Mouse (Mus musculus): ENCODE results near the gene Serpinb12. TPM values are rescaled to one million over a fixed set of nuclear protein-coding genes. Genes with fewer than 3 reads are reported as not detected.
"Not testable (repeated sequence)": the region's sequence is repeated elsewhere in the genome, so short reads cannot be mapped to it uniquely, and the experiment has no call there.

Serpinb12 gene
- polyA plus RNA-seq (2012; rRNA removed) (2.9 and 4.9 TPM in 2 replicates), polyA plus RNA-seq (2014; fragmentation: Nextera tagmentation; extraction: Ambion mirVana) (8.1 and 17.9 TPM in 2 replicates)

DNA sequence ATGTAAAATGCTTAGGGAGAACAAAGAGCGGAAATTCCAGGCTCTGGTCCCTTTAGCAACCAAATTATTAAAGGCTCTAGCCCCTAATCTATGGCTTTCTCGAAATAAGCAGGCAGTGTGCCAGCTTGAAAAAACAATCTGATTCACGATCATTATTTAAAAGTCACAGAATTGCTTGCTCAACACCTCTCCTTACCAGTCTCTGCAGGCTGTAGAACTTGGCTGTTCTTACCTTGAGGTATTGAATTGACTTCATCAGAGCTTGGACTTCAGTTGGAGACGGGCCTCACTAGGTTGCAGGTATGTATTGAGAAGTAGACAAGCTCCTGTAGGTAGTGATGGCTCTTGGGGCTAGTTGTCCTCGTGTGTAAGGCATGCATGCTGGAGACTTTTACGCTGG lies at the start of gene Serpinb12:
Serpinb12 (plus strand) TSS at position 185 of the 400 bp plus-strand sequence.
- DNase-seq (ENCODE audit: low spot score) (no peak), ATAC-seq (ENCODE audit: low FRiP score, low read depth) (no peak)
- Histone ChIP-seq H3K9me3 (ENCODE audit: control insufficient read depth, low read length) (no peaks in the 10 kb centered on the region), H3K36me3 (ENCODE audit: control insufficient read depth, insufficient read depth, low read length) (no peaks in the 10 kb centered on the region), H3K4me3 (replicated peaks; ENCODE audit: low read length) (no peak within 1 kb of the TSS), H3K27me3 (ENCODE audit: control insufficient read depth, insufficient read depth, low read length) (no peaks in the 10 kb centered on the region), H3K4me2 (replicated peaks; ENCODE audit: low read depth, low read length, severe bottlenecking) (no peak within 1 kb of the TSS), H3K4me1 (ENCODE audit: control insufficient read depth, insufficient read depth, low read length) (no peaks in the 10 kb centered on the region), H3K27ac (replicated peaks; ENCODE audit: low read depth, low read length) (no peak within 1 kb of the TSS), H3K9ac (ENCODE audit: low read depth, low read length, severe bottlenecking) (no peak within 1 kb of the TSS)
- 70% methylated on average over 6 of the region's 6 CpGs for WGBS
- no peak for TF ChIP-seq POLR2A (IDR thresholded peaks at IDR 0.05; ENCODE audit: borderline replicate concordance, extremely low read depth, insufficient read depth, insufficient read length)

DNA sequence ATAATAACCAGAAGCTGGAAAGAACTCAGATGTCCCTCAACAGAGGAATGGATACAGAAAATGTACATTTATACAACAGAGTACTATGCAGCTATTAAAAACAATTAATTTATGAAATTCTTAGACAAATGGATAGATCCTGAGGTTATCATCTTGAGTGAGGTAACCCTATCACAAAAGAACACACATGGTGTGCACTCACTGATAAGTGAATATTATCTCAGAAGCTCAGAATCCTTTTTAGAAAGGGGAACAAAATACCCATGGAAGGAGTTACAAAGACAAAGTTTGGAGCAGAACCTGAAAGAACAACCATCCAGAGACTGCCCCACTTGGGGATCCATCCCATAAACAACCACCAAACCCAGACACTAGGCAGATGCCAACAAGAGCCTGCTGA lies 39.1 kb upstream of the Serpinb12 start:
- ATAC-seq (ENCODE audit: low FRiP score, low read depth); H3K27ac ChIP-seq (replicated peaks; ENCODE audit: low read depth, low read length); DNase-seq (ENCODE audit: low spot score); H3K9me3 ChIP-seq (ENCODE audit: control insufficient read depth, low read length); H3K36me3 ChIP-seq (ENCODE audit: control insufficient read depth, insufficient read depth, low read length); H3K27me3 ChIP-seq (ENCODE audit: control insufficient read depth, insufficient read depth, low read length); H3K9ac ChIP-seq (ENCODE audit: low read depth, low read length, severe bottlenecking); H3K4me3 ChIP-seq (replicated peaks; ENCODE audit: low read length); H3K4me2 ChIP-seq (replicated peaks; ENCODE audit: low read depth, low read length, severe bottlenecking); H3K4me1 ChIP-seq (ENCODE audit: control insufficient read depth, insufficient read depth, low read length): not testable (repeated sequence)

- DNase-seq (ENCODE audit: low spot score), result peak; percentile 4
- H3K4me1 ChIP-seq (ENCODE audit: control insufficient read depth, insufficient read depth, low read length), result no peaks in the 10 kb centered on the region
- ATAC-seq (ENCODE audit: low FRiP score, low read depth), result no peak
Measured at GRCm38 (mm10) chr1:106901406-106901805, 32.8 kb upstream of the Serpinb12 start.

GRCm38 (mm10) chr1:106931954-106932353 lies 2.3 kb upstream of the Serpinb12 start:
- no peaks in the 10 kb centered on the region for H3K27me3 ChIP-seq (ENCODE audit: control insufficient read depth, insufficient read depth, low read length)
- TF ChIP-seq POLR2A (IDR thresholded peaks at IDR 0.05; ENCODE audit: borderline replicate concordance, extremely low read depth, insufficient read depth, insufficient read length), result no peak
- DNase-seq (ENCODE audit: low spot score) (no peak), ATAC-seq (ENCODE audit: low FRiP score, low read depth) (no peak)
- H3K27ac ChIP-seq (replicated peaks; ENCODE audit: low read depth, low read length), result no peak overlapping the region
- H3K9ac ChIP-seq (ENCODE audit: low read depth, low read length, severe bottlenecking), result no peak overlapping the region
- no peaks in the 10 kb centered on the region for H3K4me1 ChIP-seq (ENCODE audit: control insufficient read depth, insufficient read depth, low read length)
- 89% methylated on average over 4 of the region's 4 CpGs for WGBS
- H3K9me3 ChIP-seq (ENCODE audit: control insufficient read depth, low read length), result no peaks in the 10 kb centered on the region
- H3K4me2 ChIP-seq (replicated peaks; ENCODE audit: low read depth, low read length, severe bottlenecking), result no peak overlapping the region
- H3K4me3 ChIP-seq (replicated peaks; ENCODE audit: low read length), result no peak overlapping the region
- no peaks in the 10 kb centered on the region for H3K36me3 ChIP-seq (ENCODE audit: control insufficient read depth, insufficient read depth, low read length)

More at GRCm38 (mm10) chr1:106901406-106901805, 32.8 kb upstream of the Serpinb12 start:
- no peak overlapping the region for H3K27ac ChIP-seq (replicated peaks; ENCODE audit: low read depth, low read length)
- no peak overlapping the region for H3K4me2 ChIP-seq (replicated peaks; ENCODE audit: low read depth, low read length, severe bottlenecking)
- no peak overlapping the region for H3K4me3 ChIP-seq (replicated peaks; ENCODE audit: low read length)
- no peaks in the 10 kb centered on the region for H3K36me3 ChIP-seq (ENCODE audit: control insufficient read depth, insufficient read depth, low read length)
- WGBS, result 30% methylated on average over 4 of the region's 4 CpGs
- TF ChIP-seq POLR2A (IDR thresholded peaks at IDR 0.05; ENCODE audit: borderline replicate concordance, extremely low read depth, insufficient read depth, insufficient read length), result no peak
- no peak overlapping the region for H3K9ac ChIP-seq (ENCODE audit: low read depth, low read length, severe bottlenecking)
- no peaks in the 10 kb centered on the region for H3K9me3 ChIP-seq (ENCODE audit: control insufficient read depth, low read length)
- no peaks in the 10 kb centered on the region for H3K27me3 ChIP-seq (ENCODE audit: control insufficient read depth, insufficient read depth, low read length)

DNA sequence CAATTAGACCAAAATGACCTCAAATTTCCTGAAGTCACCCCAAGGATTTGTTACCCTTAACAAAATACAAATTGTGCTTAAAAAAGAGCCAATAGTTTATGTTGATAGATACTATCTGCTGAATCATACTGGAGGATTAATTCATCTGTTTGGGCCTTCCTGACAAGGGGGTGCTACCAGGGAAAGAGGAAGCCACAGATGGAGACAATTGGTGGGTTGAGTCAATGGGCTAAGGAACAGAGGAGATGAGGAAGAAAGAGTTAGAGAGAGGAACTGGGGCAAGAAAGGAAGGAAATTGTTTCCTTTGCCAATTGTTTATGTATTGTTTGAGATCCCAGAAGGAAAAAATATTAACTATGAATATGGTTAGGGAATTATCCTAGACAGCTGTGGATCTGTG lies 591 bp upstream of the Serpinb12 start:
- ATAC-seq (ENCODE audit: low FRiP score, low read depth) (no peak), DNase-seq (ENCODE audit: low spot score) (no peak)
- Histone ChIP-seq H3K9me3 (ENCODE audit: control insufficient read depth, low read length) (no peaks in the 10 kb centered on the region), H3K36me3 (ENCODE audit: control insufficient read depth, insufficient read depth, low read length) (no peaks in the 10 kb centered on the region), H3K4me1 (ENCODE audit: control insufficient read depth, insufficient read depth, low read length) (no peaks in the 10 kb centered on the region), H3K4me2 (replicated peaks; ENCODE audit: low read depth, low read length, severe bottlenecking) (no peak overlapping the region), H3K27ac (replicated peaks; ENCODE audit: low read depth, low read length) (no peak overlapping the region), H3K9ac (ENCODE audit: low read depth, low read length, severe bottlenecking) (no peak overlapping the region), H3K4me3 (replicated peaks; ENCODE audit: low read length) (no peak overlapping the region), H3K27me3 (ENCODE audit: control insufficient read depth, insufficient read depth, low read length) (no peaks in the 10 kb centered on the region)
- TF ChIP-seq POLR2A (IDR thresholded peaks at IDR 0.05; ENCODE audit: borderline replicate concordance, extremely low read depth, insufficient read depth, insufficient read length), result no peak

- Histone ChIP-seq H3K9me3 (ENCODE audit: control insufficient read depth, low read length) (no peaks in the 10 kb centered on the region), H3K4me3 (replicated peaks; ENCODE audit: low read length) (no peak overlapping the region), H3K9ac (ENCODE audit: low read depth, low read length, severe bottlenecking) (no peak overlapping the region), H3K27me3 (ENCODE audit: control insufficient read depth, insufficient read depth, low read length) (no peaks in the 10 kb centered on the region), H3K27ac (replicated peaks; ENCODE audit: low read depth, low read length) (no peak overlapping the region), H3K4me1 (ENCODE audit: control insufficient read depth, insufficient read depth, low read length) (no peaks in the 10 kb centered on the region), H3K4me2 (replicated peaks; ENCODE audit: low read depth, low read length, severe bottlenecking) (no peak overlapping the region), H3K36me3 (ENCODE audit: control insufficient read depth, insufficient read depth, low read length) (no peaks in the 10 kb centered on the region)
- ATAC-seq (ENCODE audit: low FRiP score, low read depth), result no peak
- 83% methylated on average over 1 of the region's 1 CpGs for WGBS
- no peak for DNase-seq (ENCODE audit: low spot score)
- no peak for TF ChIP-seq POLR2A (IDR thresholded peaks at IDR 0.05; ENCODE audit: borderline replicate concordance, extremely low read depth, insufficient read depth, insufficient read length)
Measured at GRCm38 (mm10) chr1:106947217-106947616, 13.0 kb downstream of the Serpinb12 start.
